Mouse (Mus musculus) hindbrain, embryonic 12.5 days (tissue): ENCODE measurements around the gene Gsta3. TPM values are rescaled to one million over a fixed set of nuclear protein-coding genes. Genes with fewer than 3 reads are reported as not detected.
"Not testable (repeated sequence)": the region's sequence is repeated elsewhere in the genome, so short reads cannot be mapped to it uniquely, and the experiment has no call there.

Experiments
- ATAC-seq: fragments of 200-750 bp; cut with Nextera tagmentation; 2 replicates; pipeline ENCODE4 v1.8.0; 2017; ENCODE audit warnings: moderate TSS enrichment; ENCODE audit not compliant: low FRiP score
- H3K27ac ChIP-seq: fragments of 300-500 bp; sonication (generic); 2 replicates; pipeline ENCODE4 v1.5.1; 2016; ENCODE audit warnings: mild to moderate bottlenecking
- H3K27me3 ChIP-seq: fragments of 300-500 bp; sonication (generic); 2 replicates; pipeline ENCODE4 v1.6.1; 2016; ENCODE audit warnings: mild to moderate bottlenecking
- H3K36me3 ChIP-seq: fragments of 300-500 bp; sonication (generic); 2 replicates; pipeline ENCODE4 v1.6.1; 2016; ENCODE audit warnings: mild to moderate bottlenecking
- H3K4me1 ChIP-seq: fragments of 300-500 bp; sonication (generic); 2 replicates; pipeline ENCODE4 v1.6.1; 2016
- H3K4me2 ChIP-seq: fragments of 300-500 bp; sonication (generic); replicated peaks from 2 replicates; pipeline ENCODE4 v1.6.1; 2016; ENCODE audit warnings: mild to moderate bottlenecking
- H3K4me3 ChIP-seq: fragments of 300-500 bp; sonication (generic); 2 replicates; pipeline ENCODE4 v1.5.1; 2016; ENCODE audit warnings: mild to moderate bottlenecking
- H3K9ac ChIP-seq: fragments of 300-500 bp; sonication (generic); 2 replicates; pipeline ENCODE4 v1.6.1; 2016; ENCODE audit warnings: mild to moderate bottlenecking, moderate library complexity
- H3K9me3 ChIP-seq: fragments of 300-500 bp; sonication (generic); replicated peaks from 2 replicates; pipeline ENCODE4 v1.6.1; 2016; ENCODE audit warnings: mild to moderate bottlenecking
- WGBS: fragments of 180-500 bp; shearing (Covaris S2); methylation state at CpG from one replicate; pipeline ENCODE4 v1.1.7; 2016; 5-methylcytosine and 5-hydroxymethylcytosine counted together
- polyA plus RNA-seq: library from polyadenylated mRNA; unstranded; fragments of >200 nt; fragmentation: Nextera tagmentation; extraction: Ambion mirVana; gene quantifications from 2 replicates; pipeline ENCODE4 v1.2.1, GENCODE M21; 2016

Gene Gsta3
- polyA plus RNA-seq, 1 experiment from 2014 or later = 0.53 TPM

DNA sequence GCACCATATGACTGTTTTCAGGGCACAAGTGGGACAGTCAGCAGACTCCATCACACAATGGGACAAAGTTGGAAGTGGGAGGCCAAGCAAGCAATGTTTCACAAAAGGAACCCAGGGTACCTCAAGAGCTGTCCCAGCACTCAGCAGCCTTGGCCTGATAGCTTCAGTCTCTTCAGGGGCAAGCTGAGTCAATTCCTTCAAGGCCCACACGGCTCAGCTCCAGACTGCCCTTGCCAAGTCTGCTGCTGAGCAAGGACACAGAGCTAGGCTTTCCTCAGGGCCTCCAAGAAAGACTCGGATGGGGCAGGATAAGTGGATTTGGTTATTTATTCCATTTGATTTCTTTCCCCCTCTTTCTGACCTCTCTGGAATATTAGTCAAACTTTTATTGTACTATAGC, 39.9 kb downstream of the Gsta3 start:
- no peak for ATAC-seq
- Histone ChIP-seq H3K4me1 (no peaks in the 10 kb centered on the region), H3K27me3 (no peaks in the 10 kb centered on the region), H3K4me3 (no peak overlapping the region), H3K9ac (no peak overlapping the region), H3K27ac (no peak overlapping the region), H3K9me3 (no peaks in the 10 kb centered on the region), H3K4me2 (no peak overlapping the region), H3K36me3 (no peaks in the 10 kb centered on the region)
- WGBS = 79% methylated on average over 2 of the region's 2 CpGs

DNA sequence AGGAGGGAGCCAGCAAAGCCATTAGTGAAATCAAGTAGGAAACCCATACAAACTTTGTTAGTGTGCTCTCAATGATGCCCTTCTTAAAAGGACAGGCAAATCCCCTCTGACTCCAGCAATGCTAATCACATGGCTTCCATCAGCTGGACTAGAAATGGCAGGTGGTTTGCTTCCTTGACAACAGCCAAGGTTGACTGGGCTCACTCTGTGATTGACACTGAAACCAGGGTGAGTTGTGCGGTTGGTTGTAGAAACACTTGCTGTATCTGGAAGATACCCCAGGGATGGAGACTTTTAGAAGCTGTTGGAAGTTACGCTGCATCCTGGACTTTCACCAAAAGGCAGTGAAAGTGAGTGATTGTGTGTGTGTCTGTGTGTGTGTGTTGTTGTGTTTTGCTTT, 44.3 kb downstream of the Gsta3 start:
- not testable (repeated sequence) for H3K9ac ChIP-seq, H3K36me3 ChIP-seq, H3K9me3 ChIP-seq, H3K27me3 ChIP-seq, H3K4me1 ChIP-seq, ATAC-seq, H3K27ac ChIP-seq, H3K4me2 ChIP-seq, H3K4me3 ChIP-seq
- 84% methylated on average over 2 of the region's 2 CpGs for WGBS

GRCm38 (mm10) chr1:21291394-21291793, 51.0 kb downstream of the Gsta3 start:
- Histone ChIP-seq H3K36me3 (no peaks in the 10 kb centered on the region), H3K4me3 (no peak overlapping the region), H3K9ac (no peak overlapping the region), H3K9me3 (no peaks in the 10 kb centered on the region), H3K27ac (no peak overlapping the region), H3K4me2 (no peak overlapping the region), H3K27me3 (no peaks in the 10 kb centered on the region), H3K4me1 (no peaks in the 10 kb centered on the region)
- WGBS = 92% methylated on average over 4 of the region's 4 CpGs
- ATAC-seq = no peak

DNA sequence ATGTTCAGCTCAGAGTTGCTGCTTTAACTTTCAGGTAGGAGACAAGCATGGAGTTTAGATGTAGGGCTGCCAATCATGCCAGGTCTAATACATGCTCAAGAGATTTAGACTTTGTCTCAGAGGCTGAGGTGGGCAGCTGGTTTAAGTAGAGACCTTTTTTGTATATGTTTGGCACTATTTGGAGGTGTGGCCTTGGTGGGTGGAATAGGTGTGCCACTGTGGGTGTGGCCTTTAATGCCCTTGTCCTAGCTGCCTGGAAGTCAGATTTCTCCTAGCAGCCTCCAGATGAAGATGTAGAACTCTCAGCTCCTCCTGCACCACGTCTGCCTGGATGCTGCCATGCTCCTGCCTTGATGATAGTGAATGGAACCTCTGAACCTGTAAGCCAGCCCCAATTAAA, 52.2 kb downstream of the Gsta3 start:
- Histone ChIP-seq H3K36me3 (no peaks in the 10 kb centered on the region), H3K9ac (no peak overlapping the region), H3K9me3 (no peaks in the 10 kb centered on the region), H3K4me2 (no peak overlapping the region), H3K27ac (no peak overlapping the region), H3K4me1 (no peaks in the 10 kb centered on the region), H3K4me3 (no peak overlapping the region), H3K27me3 (no peaks in the 10 kb centered on the region)
- WGBS = 68% methylated on average over 1 of the region's 1 CpGs
- no peak for ATAC-seq

GRCm38 (mm10) chr1:21296169-21296568, 55.8 kb downstream of the Gsta3 start:
- 87% methylated on average over 1 of the region's 1 CpGs for WGBS
- Histone ChIP-seq H3K9ac (no peak overlapping the region), H3K4me1 (no peaks in the 10 kb centered on the region), H3K27ac (no peak overlapping the region), H3K27me3 (no peaks in the 10 kb centered on the region), H3K4me2 (no peak overlapping the region), H3K36me3 (no peaks in the 10 kb centered on the region), H3K4me3 (no peak overlapping the region), H3K9me3 (no peaks in the 10 kb centered on the region)
- no peak for ATAC-seq

DNA sequence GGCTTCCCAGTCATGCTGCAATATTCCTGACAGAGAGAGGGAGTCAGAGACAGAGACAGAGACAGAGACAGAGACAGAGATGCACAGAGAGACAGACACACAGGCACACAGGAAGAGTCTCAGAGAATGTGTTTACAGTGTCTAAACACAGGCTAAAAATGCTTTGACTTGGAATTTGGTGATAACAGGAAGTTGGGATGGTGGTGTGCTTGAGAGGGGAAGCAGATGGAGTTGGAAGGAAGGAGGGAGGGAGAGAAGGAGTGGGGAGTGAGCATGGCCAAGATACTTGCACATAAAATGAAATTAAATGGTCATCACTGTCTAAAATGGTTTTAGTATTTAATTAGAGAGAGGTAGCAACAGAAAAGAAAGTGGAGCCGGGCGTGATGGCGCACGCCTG, 57.7 kb downstream of the Gsta3 start:
- WGBS = 96% methylated on average over 4 of the region's 4 CpGs
- H3K4me3 ChIP-seq = no peak overlapping the region

DNA sequence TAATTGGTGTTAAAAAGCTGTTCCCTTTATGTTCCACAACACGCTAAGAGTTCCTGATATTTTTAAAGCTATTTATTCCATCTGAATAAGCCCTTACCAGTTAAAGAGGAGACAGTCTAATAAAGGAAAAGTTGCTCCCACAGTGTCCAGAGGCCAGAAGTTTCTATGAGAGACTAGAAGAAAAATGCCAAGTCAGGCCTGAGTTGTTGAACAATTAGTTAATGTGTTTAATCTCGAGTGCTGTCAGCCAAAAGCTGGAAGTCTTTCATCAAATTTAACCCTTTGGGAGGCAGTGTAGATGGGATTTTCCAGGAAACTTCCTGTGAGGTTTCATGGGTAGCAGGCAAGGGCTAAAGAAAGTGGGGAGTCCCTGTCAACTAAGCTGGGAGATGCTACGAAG, 59.4 kb downstream of the Gsta3 start:
- no peaks in the 10 kb centered on the region for H3K9me3 ChIP-seq
- no peak overlapping the region for H3K4me2 ChIP-seq
- WGBS = 53% methylated on average over 3 of the region's 3 CpGs
- ATAC-seq = no peak
- H3K27ac ChIP-seq = no peak overlapping the region
- H3K9ac ChIP-seq = no peak overlapping the region
- no peaks in the 10 kb centered on the region for H3K4me1 ChIP-seq
- no peak overlapping the region for H3K4me3 ChIP-seq
- H3K27me3 ChIP-seq = no peaks in the 10 kb centered on the region
- no peaks in the 10 kb centered on the region for H3K36me3 ChIP-seq

More for the DNA sequence above, 57.7 kb downstream of the Gsta3 start:
- Histone ChIP-seq H3K9ac (no peak overlapping the region), H3K27me3 (no peaks in the 10 kb centered on the region), H3K4me2 (no peak overlapping the region), H3K36me3 (no peaks in the 10 kb centered on the region), H3K4me1 (no peaks in the 10 kb centered on the region), H3K9me3 (no peaks in the 10 kb centered on the region), H3K27ac (no peak overlapping the region)
- no peak for ATAC-seq

GRCm38 (mm10) chr1:21301686-21302085, 61.3 kb downstream of the Gsta3 start:
- Histone ChIP-seq H3K9ac (no peak overlapping the region), H3K9me3 (no peaks in the 10 kb centered on the region), H3K4me3 (no peak overlapping the region), H3K27ac (no peak overlapping the region), H3K36me3 (no peaks in the 10 kb centered on the region), H3K27me3 (no peaks in the 10 kb centered on the region), H3K4me1 (no peaks in the 10 kb centered on the region), H3K4me2 (no peak overlapping the region)
- WGBS = 83% methylated on average over 3 of the region's 3 CpGs
- ATAC-seq = no peak

- H3K4me1 ChIP-seq = no peaks in the 10 kb centered on the region
- no peaks in the 10 kb centered on the region for H3K36me3 ChIP-seq
- H3K4me3 ChIP-seq = no peak overlapping the region
- H3K27me3 ChIP-seq = no peaks in the 10 kb centered on the region
- H3K27ac ChIP-seq = no peak overlapping the region
- WGBS = 77% methylated on average over 3 of the region's 3 CpGs
- H3K9me3 ChIP-seq = no peaks in the 10 kb centered on the region
- ATAC-seq = no peak
- H3K4me2 ChIP-seq = no peak overlapping the region
- H3K9ac ChIP-seq = no peak overlapping the region
These were observed 63.8 kb downstream of the Gsta3 start for GRCm38 (mm10) chr1:21304174-21304573.

GRCm38 (mm10) chr1:21304646-21305045, 64.3 kb downstream of the Gsta3 start:
- WGBS = 90% methylated on average over 4 of the region's 4 CpGs
- Histone ChIP-seq H3K27ac (no peak overlapping the region), H3K4me2 (no peak overlapping the region), H3K9me3 (no peaks in the 10 kb centered on the region), H3K27me3 (no peaks in the 10 kb centered on the region), H3K4me3 (no peak overlapping the region), H3K36me3 (no peaks in the 10 kb centered on the region), H3K4me1 (no peaks in the 10 kb centered on the region), H3K9ac (no peak overlapping the region)
- ATAC-seq = no peak

DNA sequence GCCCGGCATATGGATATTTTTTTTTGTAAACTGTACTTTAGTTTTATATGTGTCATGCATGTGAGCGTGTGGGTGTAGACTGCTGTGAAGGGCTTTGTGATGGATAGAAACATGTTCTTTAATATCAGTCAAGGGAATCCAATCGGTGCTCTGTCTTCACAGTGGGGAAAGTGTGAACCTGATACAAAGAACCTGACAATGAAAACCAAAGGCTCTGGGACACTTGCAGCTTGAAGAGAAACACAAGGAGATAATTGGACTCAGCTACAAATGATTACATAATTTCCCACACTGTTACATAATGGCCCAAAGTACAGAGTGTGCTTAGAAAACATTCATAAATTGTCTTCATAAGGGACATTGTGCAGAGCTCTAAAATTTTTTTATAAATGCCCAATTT, 65.1 kb downstream of the Gsta3 start:
- H3K4me2 ChIP-seq = no peak overlapping the region
- no peaks in the 10 kb centered on the region for H3K9me3 ChIP-seq
- no peaks in the 10 kb centered on the region for H3K27me3 ChIP-seq
- H3K9ac ChIP-seq = no peak overlapping the region
- H3K36me3 ChIP-seq = no peaks in the 10 kb centered on the region
- no peak for ATAC-seq
- H3K4me1 ChIP-seq = no peaks in the 10 kb centered on the region
- WGBS = 95% methylated on average over 3 of the region's 3 CpGs
- no peak overlapping the region for H3K4me3 ChIP-seq
- no peak overlapping the region for H3K27ac ChIP-seq

DNA sequence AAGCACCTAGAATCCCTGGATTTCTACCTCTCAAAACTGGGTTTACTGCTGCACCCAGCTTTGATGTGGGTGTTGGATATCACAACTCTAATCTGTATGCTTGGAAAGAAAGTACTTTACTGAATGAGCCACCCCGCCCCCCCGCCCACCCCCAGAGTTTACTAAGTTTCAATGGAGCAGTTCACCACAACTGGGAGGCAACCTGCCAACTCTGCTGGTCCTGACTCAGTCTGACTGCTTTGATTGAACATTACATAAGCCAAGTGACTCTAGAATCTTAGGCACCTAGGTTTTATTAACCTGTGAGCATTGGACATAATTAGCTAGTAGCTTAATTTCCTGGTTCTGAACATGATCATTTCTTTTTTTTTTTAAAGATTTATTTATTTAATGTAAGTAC, 73.9 kb downstream of the Gsta3 start:
- Histone ChIP-seq H3K27me3 (no peaks in the 10 kb centered on the region), H3K36me3 (no peaks in the 10 kb centered on the region), H3K4me3 (no peak overlapping the region), H3K9me3 (no peaks in the 10 kb centered on the region), H3K27ac (no peak overlapping the region), H3K9ac (no peak overlapping the region), H3K4me2 (no peak overlapping the region), H3K4me1 (no peaks in the 10 kb centered on the region)
- ATAC-seq = no peak
- WGBS = 97% methylated on average over 2 of the region's 2 CpGs
